Mouse (Mus musculus): ENCODE measurements around the gene Pold4. TPM values are rescaled to one million over a fixed set of nuclear protein-coding genes. Genes with fewer than 3 reads are reported as not detected.
A peak's percentile ranks its signal among the peaks of the same experiment; 100 is the strongest.

Pold4 gene
- total RNA-seq, 2 experiments from 2014 or later, result 21.4 to 22.7 TPM

DNA sequence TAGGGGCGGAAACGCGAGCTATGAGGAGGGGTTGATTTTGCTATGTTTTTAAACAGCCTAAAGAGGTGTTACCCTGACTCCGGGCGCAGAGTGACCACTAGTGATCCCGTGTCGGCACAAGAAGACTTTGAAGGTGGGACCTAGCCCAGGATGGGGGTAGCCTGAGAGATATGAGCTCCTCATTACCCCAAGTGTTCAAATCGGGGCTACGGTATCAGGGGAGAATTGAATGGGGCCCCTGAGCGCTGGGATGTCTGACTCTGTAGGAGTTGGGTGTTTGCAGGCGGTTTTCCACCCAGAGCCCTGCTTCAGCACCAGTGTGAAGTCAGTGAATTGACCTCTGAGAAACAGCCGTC lies 26.2 kb downstream of the Pold4 start:
- DNase-seq, result no peak
- intact Hi-C loops (cut with DNase I; ENCODE audit: low total_unique reads), result no loop called here

DNA sequence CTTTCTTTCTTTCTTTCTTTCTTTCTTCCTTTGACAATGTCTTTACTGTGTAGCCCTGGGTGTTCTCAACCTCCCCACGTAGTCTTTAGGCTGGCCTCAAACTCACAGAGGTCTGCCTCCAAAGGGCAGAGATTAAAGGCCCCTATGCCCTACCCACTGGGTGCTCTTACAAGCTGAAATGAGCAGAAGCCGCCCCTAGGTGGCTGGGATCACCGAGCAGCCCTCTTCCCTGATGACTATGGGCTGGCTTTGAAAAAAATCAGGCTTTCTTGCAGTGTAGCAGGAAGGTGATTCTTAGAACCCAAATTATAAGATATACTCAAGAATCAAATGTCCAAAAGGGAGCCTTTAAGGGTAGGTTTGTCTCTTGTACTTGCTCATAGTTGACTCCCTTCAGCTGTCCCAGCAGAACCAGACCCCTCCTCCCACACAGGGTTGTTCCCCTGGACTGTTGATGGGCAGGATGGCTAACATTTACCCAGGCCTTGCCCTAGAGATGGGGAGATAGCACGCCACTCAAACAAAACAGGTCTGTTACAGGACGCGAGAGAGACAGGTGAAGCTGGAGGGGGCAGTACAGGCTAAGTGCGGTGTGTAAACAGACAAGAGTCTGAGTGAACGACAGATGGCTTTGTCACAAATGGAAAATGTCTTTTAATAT lies 29.5 kb downstream of the Pold4 start:
- no peak for DNase-seq
- intact Hi-C loops (cut with DNase I; ENCODE audit: low total_unique reads), result loop anchor here (2.0 to 10.0 kb wide), 2 partner anchors 48 to 154 kb away; no protein-coding TSS in a partner anchor

DNA sequence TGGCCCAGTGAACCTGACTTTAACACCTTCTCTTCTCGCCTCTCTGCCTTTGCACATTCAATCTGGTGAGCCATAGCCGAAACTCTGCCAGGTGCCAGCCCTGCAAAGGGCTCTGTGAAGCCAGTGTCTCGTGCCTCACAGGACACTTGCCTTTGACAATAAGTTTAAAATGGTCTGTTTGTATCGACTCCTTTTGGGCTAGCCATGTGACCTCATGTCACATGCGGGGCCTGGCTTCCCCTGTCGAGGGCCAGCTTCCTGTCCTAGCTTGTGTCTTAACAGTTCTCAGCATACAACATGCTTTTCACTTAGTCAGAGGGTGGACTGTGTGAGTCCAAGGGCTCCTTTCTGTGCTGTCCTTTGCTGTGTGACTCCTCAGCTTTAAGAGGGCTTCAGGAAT lies 31.1 kb downstream of the Pold4 start:
- DNase-seq, result no peak
- intact Hi-C loops (cut with DNase I; ENCODE audit: low total_unique reads), result loop anchor here (10.0 kb wide), 1 partner anchor 152 kb away; no protein-coding TSS in a partner anchor

DNA sequence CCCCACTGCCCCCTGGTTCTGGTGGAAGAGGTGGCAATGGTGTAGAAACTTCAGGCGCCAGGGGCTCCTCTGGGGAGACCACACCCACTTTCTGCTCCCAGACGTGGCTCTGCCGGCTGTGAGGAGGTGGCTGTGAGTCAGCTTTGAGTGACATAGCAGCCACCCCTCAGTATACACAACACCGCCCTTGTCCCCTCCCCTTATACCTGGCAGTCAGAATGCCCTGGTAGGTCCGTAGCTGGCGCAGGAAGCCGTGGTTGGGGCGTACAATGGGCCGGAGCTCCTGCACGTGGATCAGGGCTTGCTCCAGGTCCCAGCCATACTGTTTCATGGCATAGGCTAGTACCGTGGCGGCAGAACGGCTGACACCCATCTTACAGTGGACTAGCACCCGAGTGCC lies 32.0 kb downstream of the Pold4 start:
- no peak for DNase-seq
- intact Hi-C loops (cut with DNase I; ENCODE audit: low total_unique reads), result loop anchor here (10.0 kb wide), 1 partner anchor 151 kb away; no protein-coding TSS in a partner anchor

DNA sequence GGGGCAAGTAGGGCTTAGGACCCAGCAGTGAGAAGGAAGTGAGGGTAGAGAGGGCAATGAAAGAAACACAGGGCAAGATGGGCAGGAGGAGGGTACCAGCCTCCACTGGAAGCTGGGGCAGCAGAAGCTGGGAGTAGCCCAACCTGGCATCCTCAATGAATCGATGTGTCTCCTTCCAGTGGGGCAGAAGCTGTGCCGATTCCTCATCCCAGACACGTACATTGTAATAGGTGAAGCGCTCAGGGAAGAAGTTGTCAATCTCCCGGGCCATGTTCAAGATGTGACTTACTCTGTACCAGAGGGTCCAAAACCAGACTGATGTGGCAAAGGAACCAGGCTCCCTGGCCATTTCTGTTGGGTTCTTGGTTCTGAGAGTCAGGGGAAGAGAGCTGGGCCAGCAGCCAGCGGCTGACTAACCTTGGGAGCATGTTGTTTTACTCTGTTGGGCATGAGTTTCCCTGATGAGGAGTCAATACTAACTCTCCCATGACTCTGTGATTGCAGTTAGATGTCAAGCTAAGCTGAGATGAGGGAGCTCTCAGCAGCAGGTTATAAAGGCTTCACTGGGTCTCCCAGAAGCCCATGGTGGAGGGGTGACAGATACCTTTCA lies 32.6 kb downstream of the Pold4 start:
- intact Hi-C loops (cut with DNase I; ENCODE audit: low total_unique reads), result loop anchor here (10.0 kb wide), 1 partner anchor 151 kb away; no protein-coding TSS in a partner anchor
- no peak for DNase-seq

DNA sequence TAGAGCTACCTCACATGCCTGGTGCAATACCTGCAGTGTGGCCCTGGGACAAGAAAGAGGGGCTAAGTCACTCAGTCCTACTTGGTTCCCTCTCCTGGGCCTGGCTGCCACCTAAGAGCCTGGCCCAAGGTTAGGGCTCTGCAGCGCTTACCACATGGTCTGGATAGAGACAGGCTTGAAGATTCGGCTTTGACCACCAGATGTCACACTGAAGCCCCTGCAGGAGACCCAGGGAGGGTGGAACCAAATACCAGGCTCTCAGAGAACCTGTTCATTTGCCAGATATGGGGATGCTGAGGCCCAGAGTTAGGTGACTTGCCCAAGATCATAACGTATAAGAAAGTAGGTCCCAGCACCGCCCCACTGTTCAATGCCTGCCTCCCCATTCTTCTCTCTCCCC lies 34.3 kb downstream of the Pold4 start:
- intact Hi-C loops (cut with DNase I; ENCODE audit: low total_unique reads), result loop anchor here (10.0 kb wide), 1 partner anchor 149 kb away; no protein-coding TSS in a partner anchor
- no peak for DNase-seq

DNA sequence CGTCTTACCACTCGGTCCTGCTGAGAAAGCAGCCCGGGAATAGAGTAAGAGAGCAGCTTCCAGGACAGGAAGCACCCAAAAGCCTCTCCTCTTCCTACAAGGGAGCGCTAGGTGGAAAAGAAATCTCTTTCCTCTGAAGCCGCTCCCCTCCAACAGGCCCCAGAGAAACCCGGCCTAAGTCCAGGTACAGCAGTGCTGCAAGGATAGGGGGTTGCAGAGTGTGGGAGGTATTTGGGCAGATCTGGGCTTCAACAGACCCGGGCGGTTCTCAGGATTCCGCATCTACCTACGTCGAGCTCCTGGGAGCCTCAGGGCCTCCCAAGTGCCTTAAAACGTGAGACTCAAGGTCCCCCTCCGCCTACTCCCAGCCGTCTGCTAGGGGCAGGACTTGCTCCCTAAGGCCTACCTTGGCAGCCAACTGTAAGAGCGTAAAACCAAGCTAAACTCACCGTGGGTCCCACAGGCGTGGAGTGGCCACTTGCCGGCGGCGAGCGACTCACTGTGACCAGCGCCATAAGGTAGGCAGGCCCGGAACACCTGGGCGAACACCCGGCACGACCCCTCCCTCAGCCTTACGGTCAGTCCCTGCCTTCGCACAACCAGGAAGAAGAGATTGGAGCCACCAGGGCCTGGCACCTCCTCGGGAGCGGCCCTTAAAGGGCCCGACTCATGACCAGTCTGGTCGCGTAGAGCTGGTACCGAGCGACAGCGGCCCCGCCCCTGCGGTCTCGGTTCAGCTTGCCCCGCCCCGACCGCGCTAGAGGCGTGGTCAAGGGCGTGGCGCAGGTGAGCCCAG lies 37.1 kb downstream of the Pold4 start, which contains the start of gene Ssh3:
Gene Ssh3 (minus strand): TSS at position 615 of the 796 bp plus-strand sequence.
- DNase-seq, result peak; percentile 48
- intact Hi-C loops (cut with DNase I; ENCODE audit: low total_unique reads), result loop anchor here (10.0 kb wide), 1 partner anchor 146 kb away; no protein-coding TSS in a partner anchor

DNA sequence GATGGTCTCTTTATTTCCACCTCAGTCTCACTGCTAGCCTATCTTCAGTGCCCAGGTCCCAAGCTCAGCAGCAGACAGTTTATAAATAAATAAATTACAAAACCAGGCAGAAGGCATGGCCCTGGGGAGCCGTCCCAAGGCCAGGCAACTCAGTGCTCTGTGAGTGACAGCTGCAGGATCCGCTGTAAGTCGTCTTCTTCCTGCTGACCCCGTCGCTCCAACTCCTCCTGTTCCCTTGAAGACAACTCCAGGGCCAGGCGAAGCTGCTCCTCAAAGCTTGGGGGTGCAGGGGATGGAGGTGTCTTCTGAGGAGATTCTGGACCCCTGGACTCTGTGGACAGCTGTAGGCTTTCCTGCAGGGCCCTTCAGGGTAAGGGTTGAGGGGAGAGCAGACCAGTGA lies 38.5 kb downstream of the Pold4 start:
- DNase-seq, result no peak

DNA sequence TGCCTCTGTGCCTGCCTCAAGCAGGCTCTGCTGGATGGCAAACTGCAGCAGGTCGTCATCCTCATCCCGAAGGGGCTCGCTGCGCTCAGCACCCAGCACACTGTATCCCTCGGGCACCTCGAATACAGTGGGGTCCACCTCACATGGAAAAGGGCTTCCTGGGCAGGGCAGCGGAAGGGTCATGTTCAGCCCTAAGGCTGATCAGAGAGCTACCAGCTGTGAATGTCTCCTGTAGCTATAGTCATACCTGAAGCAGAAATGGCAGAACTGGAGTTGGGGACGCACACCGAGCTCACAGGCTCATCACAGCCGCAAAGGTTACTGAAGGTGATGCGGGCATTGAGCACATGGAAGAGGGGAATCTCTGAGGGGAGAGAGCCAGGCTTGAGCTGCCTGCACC lies 39.3 kb downstream of the Pold4 start:
- DNase-seq, result no peak

More for the DNA sequence above, 38.5 kb downstream of the Pold4 start:
- intact Hi-C loops (cut with DNase I; ENCODE audit: low total_unique reads), result no loop called here

DNA sequence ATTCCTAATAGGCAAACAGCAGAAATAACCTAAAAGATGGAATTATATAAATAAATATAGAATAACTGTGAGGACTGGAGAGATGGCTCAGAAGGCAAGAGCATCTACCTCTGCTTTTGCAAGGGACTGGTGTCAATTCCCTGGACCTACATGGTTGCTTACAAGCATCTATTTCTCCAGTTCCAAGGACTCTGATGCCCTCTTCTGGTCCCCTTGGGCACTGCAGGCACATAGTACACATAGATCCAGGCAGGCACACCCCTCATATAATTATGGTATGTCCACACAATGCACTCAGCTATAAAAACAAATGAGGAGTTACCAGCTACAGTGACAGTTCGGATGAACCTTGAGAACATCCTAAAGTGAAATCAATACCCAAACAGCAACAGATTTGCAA lies 47.8 kb downstream of the Pold4 start:
- DNase-seq, result no peak
- intact Hi-C loops (cut with DNase I; ENCODE audit: low total_unique reads), result no loop called here

More for the DNA sequence above, 39.3 kb downstream of the Pold4 start:
- intact Hi-C loops (cut with DNase I; ENCODE audit: low total_unique reads), result no loop called here

DNA sequence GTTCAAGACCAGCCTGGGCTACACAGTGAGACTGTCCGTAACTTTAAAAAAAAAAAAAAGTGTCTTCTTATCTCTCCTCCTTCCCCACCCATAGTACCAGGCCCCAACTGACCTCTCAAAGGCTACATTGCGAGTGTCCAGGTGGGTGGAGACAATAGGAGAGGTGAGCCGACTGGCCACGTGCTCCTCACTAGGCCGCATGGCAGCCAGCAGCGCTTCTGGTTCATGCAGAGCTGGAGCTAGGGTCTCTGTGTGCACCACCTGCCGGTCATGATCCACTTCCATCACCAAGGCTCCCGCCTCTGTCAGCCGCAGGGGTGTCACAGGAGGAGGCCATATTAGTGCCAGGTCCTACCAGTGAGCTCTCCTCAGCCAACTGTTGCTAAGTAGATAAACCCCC lies 48.7 kb downstream of the Pold4 start:
- no peak for DNase-seq

DNA sequence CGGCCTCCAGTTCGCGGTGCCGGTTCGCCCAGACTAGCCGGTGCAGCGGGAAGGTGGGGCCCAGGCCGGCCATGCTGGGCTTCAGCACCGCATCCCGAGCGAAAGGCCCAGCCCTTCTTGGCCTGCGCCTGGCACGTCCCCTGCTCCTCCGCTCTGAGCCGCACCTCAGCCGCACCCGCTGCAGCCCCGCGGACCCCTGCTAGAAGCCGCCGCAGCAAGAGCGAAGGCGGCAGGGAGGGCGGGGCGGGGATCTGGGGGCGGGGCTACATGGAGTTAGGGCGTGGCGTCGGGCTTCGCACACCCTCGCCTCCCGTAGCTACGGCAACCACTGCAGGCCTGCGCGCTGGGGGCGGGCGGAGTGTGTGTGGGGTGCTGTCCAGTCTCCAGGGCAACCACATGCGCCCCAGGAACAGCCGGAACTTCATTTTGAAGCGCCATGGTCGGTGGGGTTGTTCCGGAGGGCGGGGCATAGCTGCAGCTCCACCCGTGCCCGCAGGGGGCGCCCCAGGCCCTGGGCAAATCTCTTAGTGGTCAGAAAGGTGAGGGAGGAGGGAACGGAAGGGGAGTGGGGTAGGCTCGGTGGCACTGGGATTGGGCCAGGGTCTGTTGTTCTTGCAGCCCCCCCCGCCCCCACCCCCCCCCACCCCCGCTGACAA lies 51.3 kb downstream of the Pold4 start, which contains the start of gene Ankrd13d:
Gene Ankrd13d (minus strand): TSS at position 240 of the 656 bp plus-strand sequence.
- peak; percentile 77 for DNase-seq
- intact Hi-C loops (cut with DNase I; ENCODE audit: low total_unique reads), result no loop called here

More for the DNA sequence above, 48.7 kb downstream of the Pold4 start:
- intact Hi-C loops (cut with DNase I; ENCODE audit: low total_unique reads), result no loop called here

Small RNA genes within 50 kb of the gene (microRNA-seq; reads per million reads assigned to microRNA genes)
- 0 reads per million in 2 experiments for gene Gm26115
- gene Mir6985, result 0 to 0.32 reads per million in 2 experiments

Other genes with a start within 250 kb of the Pold4 start
- 1 to 10 TPM; 3.6 to 4.2 TPM for gene Acy3, start 245.3 kb upstream of the Pold4 start, total RNA-seq (2021)
- not detected for gene Tbx10, start 239.1 kb upstream of the Pold4 start, total RNA-seq (2021)
- gene Nudt8, start 231.3 kb upstream of the Pold4 start, total RNA-seq (2021), result 10 to 100 TPM; 19.2 to 19.6 TPM
- under 1 TPM; 0.18 to 0.31 TPM for gene Gm49405, start 231.3 kb upstream of the Pold4 start, total RNA-seq (2021)
- gene Doc2g, start 228.6 kb upstream of the Pold4 start, total RNA-seq (2021), result under 1 TPM; 0.57 to 0.84 TPM
- 100 to 1,000 TPM; 365 to 434 TPM for gene Ndufv1, start 219.1 kb upstream of the Pold4 start, total RNA-seq (2021)
- 100 to 1,000 TPM; 228 to 235 TPM for gene Gstp1, start 193.9 kb upstream of the Pold4 start, total RNA-seq (2021)
- 10 to 100 TPM; 72.8 to 85.9 TPM for gene Gstp2, start 185.9 kb upstream of the Pold4 start, total RNA-seq (2021)
- gene Gstp3, start 172.3 kb upstream of the Pold4 start, total RNA-seq (2021), result not detected
- not detected for gene Cabp2, start 150.3 kb upstream of the Pold4 start, total RNA-seq (2021)
- gene Cdk2ap2, start 134.7 kb upstream of the Pold4 start, total RNA-seq (2021), result 10 to 100 TPM; 17.3 to 17.5 TPM
- 1 to 10 TPM; 3.7 to 4.2 TPM for gene Pitpnm1, start 131.9 kb upstream of the Pold4 start, total RNA-seq (2021)
- 10 to 100 TPM; 51.4 to 57.9 TPM for gene Aip, start 106.0 kb upstream of the Pold4 start, total RNA-seq (2021)
- not detected for gene Gpr152, start 92.1 kb upstream of the Pold4 start, total RNA-seq (2021)
- under 1 TPM in 1 of 2 experiments, not detected in 1; 0.14 TPM for gene Cabp4, start 87.9 kb upstream of the Pold4 start, total RNA-seq (2021)
- 10 to 100 TPM; 31.7 to 31.8 TPM for gene Coro1b, start 83.3 kb upstream of the Pold4 start, total RNA-seq (2021)
- under 1 TPM; 0.29 to 0.78 TPM for gene Ptprcap, start 78.3 kb upstream of the Pold4 start, total RNA-seq (2021)
- gene Rps6kb2, start 68.5 kb upstream of the Pold4 start, total RNA-seq (2021), result 10 to 100 TPM; 28.5 to 31.3 TPM
- gene Carns1, start 56.4 kb upstream of the Pold4 start, total RNA-seq (2021), result 10 to 100 TPM; 23.4 to 27.5 TPM
- gene Tbc1d10c, start 40.6 kb upstream of the Pold4 start, total RNA-seq (2021), result 1 to 10 TPM; 2.7 TPM
- gene Ppp1ca, start 39.8 kb upstream of the Pold4 start, total RNA-seq (2021), result 100 to 1,000 TPM; 266 to 269 TPM
- 1 to 10 TPM; 3.1 to 3.4 TPM for gene Rad9a, start 30.2 kb upstream of the Pold4 start, total RNA-seq (2021)
- gene Clcf1, start 17.7 kb upstream of the Pold4 start, total RNA-seq (2021), result 1 to 10 TPM in 1 of 2 experiments, under 1 TPM in 1; 0.58 to 1.2 TPM
- gene AC109138.7, start 17.5 kb upstream of the Pold4 start, total RNA-seq (2021), result not detected
- gene Ssh3, start 37.3 kb downstream of the Pold4 start, total RNA-seq (2021), result 1 to 10 TPM; 2.6 to 4.4 TPM
- gene Ankrd13d, start 51.2 kb downstream of the Pold4 start, total RNA-seq (2021), result under 1 TPM; 0.62 to 0.90 TPM
- 10 to 100 TPM; 31.8 to 36.4 TPM for gene Grk2, start 74.3 kb downstream of the Pold4 start, total RNA-seq (2021)
- gene Kdm2a, start 166.4 kb downstream of the Pold4 start, total RNA-seq (2021), result 10 to 100 TPM; 27.7 to 29.0 TPM
- gene Rhod, start 207.5 kb downstream of the Pold4 start, total RNA-seq (2021), result 1 to 10 TPM; 1.0 to 2.0 TPM
- 1 to 10 TPM; 2.1 to 5.4 TPM for gene Syt12, start 245.5 kb downstream of the Pold4 start, total RNA-seq (2021)

Measured in gastrocnemius, postnatal 14 days (tissue).